Mouse (Mus musculus) urinary bladder, postnatal 0 days (tissue): ENCODE measurements around the gene Lingo1. TPM values are rescaled to one million over a fixed set of nuclear protein-coding genes. Genes with fewer than 3 reads are reported as not detected.

Source experiments
- polyA plus RNA-seq: library from polyadenylated mRNA; unstranded; fragments of >200 nt; fragmentation: Nextera tagmentation; extraction: Ambion mirVana; gene quantifications from 2 replicates; pipeline ENCODE4 v1.2.1, GENCODE M21; 2015

Gene Lingo1
- 0.44 and 0.83 TPM in 2 replicates for polyA plus RNA-seq

GRCm38 (mm10) chr9:56795721-56796655, at the start of gene Lingo1:
TSS of gene Lingo1 (minus strand) at chr9:56796468.

Other genes with a start within 250 kb of the Lingo1 start
- 0.56 and 0.63 TPM in 2 replicates for gene Odf3l1, start 68.2 kb upstream of the Lingo1 start, polyA plus RNA-seq
- 32.4 and 32.6 TPM in 2 replicates for gene Cspg4, start 68.6 kb upstream of the Lingo1 start, polyA plus RNA-seq
- gene Snx33, start 131.9 kb upstream of the Lingo1 start, polyA plus RNA-seq, result 7.1 and 7.6 TPM in 2 replicates
- gene Imp3, start 141.0 kb upstream of the Lingo1 start, polyA plus RNA-seq, result 67.5 and 77.8 TPM in 2 replicates
- 13.2 and 13.7 TPM in 2 replicates for gene Snupn, start 154.4 kb upstream of the Lingo1 start, polyA plus RNA-seq
- gene Ptpn9, start 198.5 kb upstream of the Lingo1 start, polyA plus RNA-seq, result 13.6 and 16.3 TPM in 2 replicates